Mouse (Mus musculus) embryonic fibroblast, embryonic 13.5 days (primary cell): ENCODE measurements around the gene Cga.

Experiments used
- CTCF ChIP-seq: IDR thresholded peaks from 2 replicates; pipeline ENCODE4 v1.5.1; 2011; ENCODE audit warnings: mild to moderate bottlenecking, control low read depth, low read length, moderate library complexity, borderline replicate concordance; ENCODE audit not compliant: insufficient read depth
- POLR2A ChIP-seq: IDR thresholded peaks from 2 replicates; pipeline ENCODE4 v1.6.1; 2011; ENCODE audit warnings: low read depth, mild to moderate bottlenecking, control low read depth, low read length, moderate library complexity

DNA sequence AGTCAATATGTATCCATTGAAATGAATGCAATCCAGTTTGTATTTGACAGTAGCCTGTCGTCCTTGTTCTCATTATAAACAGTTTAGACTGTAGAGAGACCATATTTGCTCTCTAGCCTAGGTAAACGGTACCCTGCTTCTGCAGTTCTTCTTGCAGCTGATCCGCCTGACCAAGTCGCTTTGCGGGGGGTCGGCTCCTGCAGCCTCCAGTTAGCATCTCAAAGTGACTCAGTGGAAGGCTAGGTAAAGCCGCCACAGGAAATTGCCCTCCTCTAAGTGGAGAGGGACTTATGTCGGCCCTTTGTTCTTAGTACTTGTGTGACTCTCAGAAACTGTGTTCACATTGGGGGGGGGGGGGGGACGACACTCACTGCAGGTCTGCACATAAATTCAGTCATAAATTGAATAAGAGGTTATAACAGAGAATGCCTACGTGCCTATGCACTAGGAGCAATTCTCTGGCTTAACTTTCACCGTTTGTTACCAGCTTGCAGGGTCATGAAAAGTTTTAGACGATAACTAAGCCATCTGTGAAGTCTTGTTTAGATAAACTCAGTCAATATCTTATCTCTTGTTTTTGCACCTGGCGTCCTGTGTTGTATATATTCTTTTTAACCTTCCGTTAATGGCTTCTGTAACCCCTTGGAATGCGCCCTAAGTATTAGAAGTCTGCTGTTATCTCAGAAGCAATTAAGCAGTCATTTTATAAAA is 4.3 kb upstream of the Cga start:
- TF ChIP-seq CTCF (no peak), POLR2A (no peak)
